Mouse (Mus musculus) intestine, embryonic 15.5 days (tissue): ENCODE measurements around the gene Plpp1. TPM values are rescaled to one million over a fixed set of nuclear protein-coding genes. Genes with fewer than 3 reads are reported as not detected.

Experiments
- ATAC-seq: fragments of 200-750 bp; cut with Nextera tagmentation; 2 replicates; pipeline ENCODE4 v1.8.0; 2017; ENCODE audit warnings: moderate TSS enrichment, moderate library complexity
- H3K27ac ChIP-seq: fragments of 300-500 bp; sonication (generic); 2 replicates; pipeline ENCODE4 v1.5.1; 2015; ENCODE audit warnings: mild to moderate bottlenecking, inconsistent platforms
- H3K27me3 ChIP-seq: fragments of 300-500 bp; sonication (generic); replicated peaks from 2 replicates; pipeline ENCODE4 v1.6.1; 2015; ENCODE audit warnings: inconsistent platforms
- H3K36me3 ChIP-seq: fragments of 300-500 bp; sonication (generic); 2 replicates; pipeline ENCODE4 v1.6.1; 2015; ENCODE audit warnings: inconsistent platforms
- H3K4me1 ChIP-seq: fragments of 300-500 bp; sonication (generic); replicated peaks from 2 replicates; pipeline ENCODE4 v1.6.1; 2015; ENCODE audit warnings: inconsistent platforms
- H3K4me2 ChIP-seq: fragments of 300-500 bp; sonication (generic); replicated peaks from 2 replicates; pipeline ENCODE4 v1.6.1; 2015; ENCODE audit warnings: mild to moderate bottlenecking, inconsistent platforms
- H3K4me3 ChIP-seq: fragments of 300-500 bp; sonication (generic); replicated peaks from 2 replicates; pipeline ENCODE4 v1.5.1; 2015; ENCODE audit warnings: inconsistent platforms
- H3K9ac ChIP-seq: fragments of 300-500 bp; sonication (generic); 2 replicates; pipeline ENCODE4 v1.6.1; 2015; ENCODE audit warnings: inconsistent platforms
- H3K9me3 ChIP-seq: fragments of 300-500 bp; sonication (generic); 2 replicates; pipeline ENCODE4 v1.6.1; 2016; ENCODE audit warnings: inconsistent platforms
- WGBS: fragments of 180-500 bp; shearing (Covaris S2); methylation state at CpG from one replicate; pipeline ENCODE4 v1.1.7; 2015; 5-methylcytosine and 5-hydroxymethylcytosine counted together
- polyA plus RNA-seq: library from polyadenylated mRNA; unstranded; fragments of >200 nt; fragmentation: Nextera tagmentation; extraction: Ambion mirVana; gene quantifications from 2 replicates; pipeline ENCODE4 v1.2.1, GENCODE M21; 2015

The Plpp1 gene
- polyA plus RNA-seq, 1 experiment from 2014 or later = 84.5 TPM

DNA sequence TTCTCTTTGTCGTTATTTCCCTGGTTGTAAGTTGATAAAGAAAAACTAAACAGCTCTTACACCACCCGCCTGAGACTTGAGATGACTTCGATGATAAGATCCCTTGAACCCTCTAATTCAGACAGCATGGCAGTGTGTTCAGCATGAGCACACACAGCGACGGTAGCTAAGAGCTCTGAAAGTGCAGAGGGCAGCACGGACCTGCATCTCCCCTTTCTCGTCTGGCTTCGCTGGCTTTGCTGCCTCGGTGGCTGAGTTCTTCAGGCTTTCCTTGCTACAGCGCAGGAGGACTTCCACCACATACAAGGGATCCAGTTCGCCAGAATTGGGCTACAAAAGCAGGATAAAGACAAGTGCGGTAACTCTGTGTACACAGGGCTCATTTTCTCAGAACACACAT, 86.6 kb downstream of the Plpp1 start:
- H3K4me2 ChIP-seq = no peak overlapping the region
- WGBS = 94% methylated on average over 12 of the region's 12 CpGs
- ATAC-seq = no peak

GRCm38 (mm10) chr13:112902176-112902575, 101.6 kb downstream of the Plpp1 start:
- Histone ChIP-seq H3K4me2 (no peak overlapping the region), H3K9me3 (no peaks in the 10 kb centered on the region), H3K27ac (no peak overlapping the region), H3K4me3 (no peak overlapping the region), H3K4me1 (no peaks in the 10 kb centered on the region), H3K9ac (no peak overlapping the region), H3K36me3 (peaks cover 12% of the 10 kb centered on the region; the same call in 1 of the 2 replicates), H3K27me3 (no peaks in the 10 kb centered on the region)
- ATAC-seq = no peak
- 86% methylated on average over 3 of the region's 3 CpGs for WGBS

More for the DNA sequence above, 86.6 kb downstream of the Plpp1 start:
- H3K36me3 ChIP-seq = peaks cover 43% of the 10 kb centered on the region
- no peaks in the 10 kb centered on the region for H3K4me1 ChIP-seq
- no peak overlapping the region for H3K4me3 ChIP-seq
- no peak overlapping the region for H3K27ac ChIP-seq
- H3K9ac ChIP-seq = no peak overlapping the region
- no peaks in the 10 kb centered on the region for H3K27me3 ChIP-seq
- H3K9me3 ChIP-seq = no peaks in the 10 kb centered on the region

- Histone ChIP-seq H3K27ac (no peak overlapping the region), H3K9ac (no peak overlapping the region), H3K4me2 (no peak overlapping the region), H3K9me3 (no peaks in the 10 kb centered on the region), H3K27me3 (no peaks in the 10 kb centered on the region), H3K4me1 (no peaks in the 10 kb centered on the region), H3K36me3 (peaks cover 13% of the 10 kb centered on the region; the same call in 1 of the 2 replicates), H3K4me3 (no peak overlapping the region)
- WGBS = 58% methylated on average over 4 of the region's 4 CpGs
- no peak for ATAC-seq
These were observed 109.1 kb downstream of the Plpp1 start for GRCm38 (mm10) chr13:112909663-112910062.

- no peaks in the 10 kb centered on the region for H3K27me3 ChIP-seq
- 0 out of 2 replicates have a peak, but pooled peaks cover 8% of the 10 kb centered on the region for H3K36me3 ChIP-seq
- 86% methylated on average over 4 of the region's 4 CpGs for WGBS
- no peak overlapping the region for H3K4me3 ChIP-seq
- ATAC-seq = no peak
- no peak overlapping the region for H3K9ac ChIP-seq
- H3K27ac ChIP-seq = no peak overlapping the region
- no peak overlapping the region for H3K4me2 ChIP-seq
- no peaks in the 10 kb centered on the region for H3K9me3 ChIP-seq
- H3K4me1 ChIP-seq = no peaks in the 10 kb centered on the region
These were observed 109.8 kb downstream of the Plpp1 start for GRCm38 (mm10) chr13:112910434-112910833.

Other genes with a start within 250 kb of the Plpp1 start
- gene Il31ra, start 206.4 kb upstream of the Plpp1 start, polyA plus RNA-seq = 0.09 and 0.24 TPM in 2 replicates
- gene Ddx4, start 148.3 kb upstream of the Plpp1 start, polyA plus RNA-seq = 0.25 and 0.52 TPM in 2 replicates
- 11.8 and 13.1 TPM in 2 replicates for gene Slc38a9, start 140.0 kb upstream of the Plpp1 start, polyA plus RNA-seq
- gene Mtrex, start 126.6 kb downstream of the Plpp1 start, polyA plus RNA-seq = 54.2 and 60.4 TPM in 2 replicates
- 18.0 and 21.5 TPM in 2 replicates for gene Dhx29, start 126.7 kb downstream of the Plpp1 start, polyA plus RNA-seq
- gene Ccno, start 187.0 kb downstream of the Plpp1 start, polyA plus RNA-seq = 0.27 and 0.34 TPM in 2 replicates
- 0.09 TPM in 1 of 2 replicates, not detected in the other for gene Mcidas, start 193.1 kb downstream of the Plpp1 start, polyA plus RNA-seq
- gene Cdc20b, start 234.3 kb downstream of the Plpp1 start, polyA plus RNA-seq = not detected in 2 replicates
- 106 and 119 TPM in 2 replicates for gene Gpx8, start 245.6 kb downstream of the Plpp1 start, polyA plus RNA-seq